Mouse (Mus musculus): ENCODE results near the gene Sned1.
"Not testable (repeated sequence)": the region's sequence is repeated elsewhere in the genome, so short reads cannot be mapped to it uniquely, and the experiment has no call there.

Sned1 gene

GRCm38 (mm10) chr1:93227976-93228365 is 7.7 kb upstream of the Sned1 start:
- no peak for DNase-seq (ENCODE audit: extremely low read depth, low read depth, low spot score)

GRCm38 (mm10) chr1:93229221-93229620 is 6.4 kb upstream of the Sned1 start:
- no peak for DNase-seq (ENCODE audit: extremely low read depth, low read depth, low spot score)

DNA sequence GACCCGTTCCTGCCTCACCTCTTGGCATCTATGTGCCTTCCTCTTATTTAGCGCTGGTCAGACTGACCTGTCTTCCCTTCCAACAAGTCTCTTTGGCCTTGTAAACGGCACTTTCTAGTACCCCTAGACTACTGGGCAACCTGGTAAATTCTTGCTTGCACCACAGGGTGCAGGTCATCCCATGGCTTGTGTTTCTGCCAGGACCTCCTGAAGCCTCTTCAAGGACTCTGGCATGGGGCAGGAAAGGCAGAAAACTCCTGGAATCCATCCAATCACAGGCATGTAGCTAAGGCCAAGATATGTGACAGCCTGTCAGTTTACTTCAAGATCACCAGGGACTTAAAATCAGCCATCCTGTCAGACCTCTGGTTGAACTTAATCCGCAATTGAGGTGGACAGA is 6.0 kb upstream of the Sned1 start:
- DNase-seq (ENCODE audit: extremely low read depth, low read depth, low spot score) = no peak

GRCm38 (mm10) chr1:93236545-93236924 is 894 bp downstream of the Sned1 start:
- no peak for DNase-seq (ENCODE audit: extremely low read depth, low read depth, low spot score)

GRCm38 (mm10) chr1:93237676-93238075 is 2.0 kb downstream of the Sned1 start:
- no peak for DNase-seq (ENCODE audit: extremely low read depth, low read depth, low spot score)

GRCm38 (mm10) chr1:93238201-93238600 is 2.6 kb downstream of the Sned1 start:
- DNase-seq (ENCODE audit: extremely low read depth, low read depth, low spot score) = no peak

DNA sequence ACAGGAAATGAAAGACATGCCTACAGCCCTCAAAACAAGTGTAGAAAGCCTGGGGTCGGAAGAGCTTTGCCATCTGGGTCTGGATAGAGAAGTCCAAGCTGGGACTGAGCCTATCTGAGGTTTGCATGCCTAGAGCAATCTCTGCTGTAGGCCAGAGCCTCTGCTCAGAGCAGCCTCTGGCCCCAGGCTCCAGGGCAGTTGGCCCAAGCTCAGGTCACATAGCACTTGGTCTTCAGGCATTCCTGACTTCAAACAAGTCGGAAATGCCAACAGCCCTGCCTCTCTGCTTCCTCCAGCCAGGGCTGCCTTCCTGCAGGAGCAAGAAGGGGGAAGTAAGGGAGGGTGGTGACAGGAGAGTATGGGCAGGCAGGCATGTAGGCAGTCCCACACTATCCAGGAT is 10.3 kb downstream of the Sned1 start:
- DNase-seq (ENCODE audit: extremely low read depth, low read depth, low spot score) = no peak

DNA sequence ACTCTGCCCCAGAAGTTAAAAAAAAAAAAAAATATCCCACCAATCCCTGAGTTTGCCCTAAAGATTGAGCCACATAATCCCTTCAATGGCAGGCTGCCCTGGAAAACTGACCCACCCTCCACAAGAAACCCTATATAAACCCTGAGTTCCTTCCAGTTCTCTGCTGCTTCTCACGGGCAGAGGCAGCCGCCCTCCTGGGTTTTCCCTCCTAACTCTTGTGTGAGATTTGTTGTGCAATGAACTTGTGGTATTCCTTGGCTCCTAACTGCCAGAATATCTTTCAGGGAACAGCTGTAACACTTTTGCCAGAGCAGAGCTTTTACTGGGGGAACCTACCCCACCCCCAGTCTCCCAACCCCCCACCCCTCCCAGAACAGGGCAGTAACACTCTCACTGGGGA is 16.9 kb downstream of the Sned1 start:
- no peak for DNase-seq (ENCODE audit: extremely low read depth, low read depth, low spot score)

DNA sequence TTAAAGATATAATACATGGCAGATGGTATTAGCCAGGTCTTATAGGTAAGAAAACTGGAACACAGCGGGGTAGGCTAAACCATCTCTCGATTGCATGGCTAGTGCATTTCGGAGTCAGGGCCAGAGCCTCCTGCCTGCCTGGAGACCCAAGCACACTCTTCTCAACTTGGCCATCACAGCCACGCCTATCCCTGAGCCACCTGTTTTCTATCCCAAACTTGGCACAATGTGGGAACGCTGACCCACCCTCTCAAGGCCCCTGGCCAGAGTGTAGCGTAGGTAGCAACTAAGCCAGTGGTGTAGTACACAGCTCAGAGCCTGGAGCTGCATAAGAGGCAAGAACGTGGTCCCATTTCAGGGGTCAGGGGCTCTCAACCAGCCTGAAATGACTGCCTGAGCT is 20.1 kb downstream of the Sned1 start:
- DNase-seq (ENCODE audit: extremely low read depth, low read depth, low spot score) = no peak

DNA sequence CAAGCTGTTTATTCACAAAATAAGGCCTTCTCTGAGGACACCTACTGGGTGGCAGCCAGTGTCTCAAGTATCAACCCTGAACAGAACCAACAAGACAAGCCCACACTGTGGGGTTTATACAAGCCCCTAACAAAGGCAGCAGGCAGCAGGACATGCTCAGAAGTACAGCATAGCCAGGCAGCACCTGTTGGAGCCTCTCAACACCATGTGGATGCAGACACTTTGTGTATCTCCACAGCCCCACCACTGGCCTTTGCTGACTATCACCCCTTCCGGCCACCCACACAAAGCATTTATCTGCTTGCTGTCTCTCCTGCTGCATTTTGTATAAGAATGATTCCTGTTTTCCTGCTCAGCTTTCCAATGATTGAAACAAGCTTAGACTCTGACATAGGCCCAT is 21.9 kb downstream of the Sned1 start:
- DNase-seq (ENCODE audit: extremely low read depth, low read depth, low spot score) = no peak

DNA sequence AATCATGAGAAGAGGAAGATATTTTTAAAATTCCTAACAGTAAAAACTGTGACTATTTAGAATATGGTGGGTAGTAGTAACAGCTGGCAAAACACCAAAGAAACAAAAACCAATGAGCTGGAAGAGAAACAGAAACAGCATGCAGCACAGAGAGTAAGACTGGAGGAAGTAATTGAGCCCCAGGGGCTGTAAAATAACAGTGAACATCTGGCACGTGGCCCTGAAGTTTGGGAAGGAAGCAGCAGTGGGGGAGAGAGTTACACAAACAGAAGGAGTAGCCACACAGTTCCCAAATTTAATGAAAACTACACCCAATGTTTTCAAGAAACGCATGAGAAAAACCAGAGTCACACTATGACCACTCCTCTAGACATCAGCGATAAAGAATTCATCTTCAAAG is 31.6 kb downstream of the Sned1 start:
- no peak for DNase-seq (ENCODE audit: extremely low read depth, low read depth, low spot score)

DNA sequence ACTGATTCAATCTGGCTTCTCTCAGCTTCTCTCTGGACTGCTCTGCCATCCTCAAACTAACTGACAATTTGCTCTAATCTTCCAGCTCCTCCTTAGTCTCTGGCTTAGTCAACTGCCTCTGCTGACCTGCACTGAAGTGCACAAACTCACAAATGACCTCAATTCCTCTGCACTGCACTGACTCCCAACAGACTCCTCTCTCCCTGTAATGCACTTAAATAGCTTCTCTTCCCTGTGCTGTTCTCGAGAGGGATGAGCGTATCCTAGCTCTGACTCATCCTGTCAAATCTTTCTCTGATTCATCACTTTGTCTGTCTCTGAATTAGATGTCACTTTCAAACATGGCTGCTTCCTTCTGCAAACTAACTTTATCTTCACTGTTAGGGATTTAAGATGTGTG is 32.6 kb downstream of the Sned1 start:
- DNase-seq (ENCODE audit: extremely low read depth, low read depth, low spot score) = no peak

DNA sequence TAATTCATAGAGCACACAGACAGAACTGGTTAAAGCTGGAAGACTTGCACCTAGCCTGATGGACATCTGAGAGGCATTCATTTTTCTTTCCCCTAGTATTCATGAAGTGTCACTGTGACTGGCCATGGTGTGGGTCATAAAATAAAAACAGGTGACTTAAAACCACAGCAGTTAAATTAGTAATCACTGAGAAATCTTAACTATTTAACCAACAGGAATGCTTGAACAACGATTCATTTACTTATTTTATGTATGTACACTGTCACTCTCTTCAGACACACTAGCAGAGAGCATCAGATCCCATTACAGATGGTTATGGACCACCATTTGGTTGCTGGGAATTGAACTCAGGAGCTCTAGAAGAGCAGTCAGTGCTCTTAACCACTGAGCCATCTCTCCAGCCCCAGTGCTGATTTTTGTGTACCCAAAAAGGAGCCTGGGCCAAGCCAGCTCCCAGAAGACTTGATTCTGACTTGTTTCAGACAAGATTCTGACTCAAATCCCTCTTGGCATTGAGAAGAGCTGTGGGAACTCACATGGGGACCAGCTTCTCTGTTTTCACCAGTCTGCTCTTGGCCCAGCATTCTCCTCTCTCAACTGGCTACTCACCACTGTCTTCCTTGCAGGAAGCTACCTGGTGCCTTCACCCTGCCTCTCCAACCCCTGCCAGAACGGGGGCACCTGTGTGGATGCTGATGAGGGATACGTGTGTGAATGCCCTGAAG is 35.0 kb downstream of the Sned1 start:
- no peak for DNase-seq (ENCODE audit: extremely low read depth, low read depth, low spot score)

- no peak for DNase-seq (ENCODE audit: extremely low read depth, low read depth, low spot score)
These were observed 36.1 kb downstream of the Sned1 start for GRCm38 (mm10) chr1:93271751-93272150.

- DNase-seq (ENCODE audit: extremely low read depth, low read depth, low spot score) = no peak
These were observed 36.8 kb downstream of the Sned1 start for GRCm38 (mm10) chr1:93272409-93272821.

GRCm38 (mm10) chr1:93275561-93275960 is 39.9 kb downstream of the Sned1 start:
- no peak for DNase-seq (ENCODE audit: extremely low read depth, low read depth, low spot score)

DNA sequence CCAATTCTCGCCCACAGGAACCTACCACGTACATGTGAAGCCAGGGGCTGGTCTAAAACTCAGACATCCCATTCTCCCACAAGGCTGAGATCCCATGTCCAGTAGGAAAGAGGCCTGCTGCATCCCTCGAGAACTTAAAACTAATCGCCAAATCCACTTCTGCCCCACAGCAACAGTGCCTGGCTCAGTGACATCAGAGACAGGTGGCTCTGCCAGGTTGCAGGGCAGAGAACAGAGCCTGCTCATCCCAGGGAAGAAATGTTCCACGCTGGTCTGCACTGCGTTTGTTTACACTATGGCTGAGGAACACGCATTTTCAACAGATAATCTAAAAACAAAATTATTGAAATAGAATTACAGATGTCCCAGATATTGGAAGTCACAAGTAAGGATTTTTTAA is 41.4 kb downstream of the Sned1 start:
- no peak for DNase-seq (ENCODE audit: extremely low read depth, low read depth, low spot score)

DNA sequence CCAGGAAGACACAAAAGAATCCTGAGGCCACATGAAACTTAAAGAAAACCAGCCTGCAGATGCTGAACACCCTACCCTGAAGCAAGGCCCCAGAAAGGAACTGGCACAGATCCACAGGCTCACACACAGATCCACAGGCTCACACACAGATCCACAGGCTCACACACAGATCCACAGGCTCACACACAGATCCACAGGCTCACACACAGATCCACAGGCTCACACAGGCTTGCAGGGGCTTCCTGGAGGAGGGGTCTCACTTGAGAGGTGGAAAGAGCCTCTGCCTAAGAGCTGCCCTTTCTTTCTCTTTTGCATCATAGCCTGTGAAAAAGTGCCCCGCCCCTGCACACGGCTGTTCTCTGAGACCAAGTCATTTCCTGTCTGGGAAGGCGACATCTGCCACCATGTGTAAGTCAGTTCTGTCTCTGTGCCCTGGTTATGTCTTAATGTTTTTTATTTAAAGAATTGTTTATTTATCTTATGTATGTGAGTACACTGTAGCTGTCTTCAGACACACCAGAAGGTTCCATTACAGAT is 54.1 kb downstream of the Sned1 start:
- no peak for DNase-seq (ENCODE audit: extremely low read depth, low read depth, low spot score)

DNA sequence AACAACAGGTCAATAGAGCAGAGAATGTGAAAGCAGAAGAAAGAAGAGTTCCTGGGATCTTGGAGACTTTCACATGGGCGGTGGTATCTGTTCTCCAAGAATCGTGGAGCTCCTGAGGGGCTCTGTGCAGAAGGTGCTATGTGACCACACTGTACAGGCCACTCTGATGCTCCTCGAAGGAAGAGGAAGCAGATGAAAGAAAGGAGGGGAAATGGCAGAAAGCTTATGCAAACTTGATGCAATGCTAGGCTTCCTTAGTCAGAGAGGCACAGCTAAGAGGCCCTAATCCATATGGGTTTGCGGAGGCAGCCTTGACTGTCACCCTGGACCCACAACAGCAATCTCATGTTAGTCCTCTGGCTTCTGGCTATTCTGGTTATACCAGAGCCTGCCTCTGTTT is 55.3 kb downstream of the Sned1 start:
- DNase-seq (ENCODE audit: extremely low read depth, low read depth, low spot score) = no peak

DNA sequence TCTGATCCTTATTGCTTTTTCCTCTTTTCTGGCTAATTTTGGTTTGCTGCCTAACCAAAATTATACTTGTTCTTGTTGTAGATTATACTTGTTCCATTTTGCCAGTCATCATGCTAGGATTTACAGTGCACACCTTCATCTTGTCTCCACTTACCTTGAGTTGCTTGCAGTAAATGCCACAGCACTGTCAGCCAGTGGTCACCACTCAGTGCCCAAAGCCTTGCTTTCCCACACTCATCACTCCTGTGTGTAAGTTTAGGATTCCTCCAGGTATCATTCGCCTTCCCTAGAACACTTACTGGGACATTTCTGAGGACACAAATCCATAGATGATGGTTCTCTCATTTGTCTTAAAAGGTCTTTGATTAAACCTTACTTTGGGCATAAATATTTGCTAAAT is 56.0 kb downstream of the Sned1 start:
- no peak for DNase-seq (ENCODE audit: extremely low read depth, low read depth, low spot score)

DNA sequence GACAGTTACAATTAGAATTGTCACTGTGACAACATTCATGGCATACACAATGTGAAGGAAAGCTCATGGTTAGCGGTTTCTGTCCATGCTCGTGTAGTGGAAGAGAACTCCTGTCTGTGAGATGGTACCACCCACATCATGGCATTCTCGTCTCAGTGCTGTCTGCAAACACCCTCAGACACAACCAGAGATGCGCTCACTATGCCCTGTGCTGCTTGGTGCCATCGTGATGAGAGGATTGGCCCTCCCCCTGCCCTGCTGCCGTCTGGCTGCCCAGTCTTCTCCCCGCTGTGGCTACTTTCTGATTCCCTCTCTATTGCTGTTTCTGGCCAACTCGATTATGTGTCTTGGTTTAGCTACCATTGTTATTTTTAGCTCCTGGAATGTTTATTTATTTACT is 56.4 kb downstream of the Sned1 start:
- DNase-seq (ENCODE audit: extremely low read depth, low read depth, low spot score) = no peak

DNA sequence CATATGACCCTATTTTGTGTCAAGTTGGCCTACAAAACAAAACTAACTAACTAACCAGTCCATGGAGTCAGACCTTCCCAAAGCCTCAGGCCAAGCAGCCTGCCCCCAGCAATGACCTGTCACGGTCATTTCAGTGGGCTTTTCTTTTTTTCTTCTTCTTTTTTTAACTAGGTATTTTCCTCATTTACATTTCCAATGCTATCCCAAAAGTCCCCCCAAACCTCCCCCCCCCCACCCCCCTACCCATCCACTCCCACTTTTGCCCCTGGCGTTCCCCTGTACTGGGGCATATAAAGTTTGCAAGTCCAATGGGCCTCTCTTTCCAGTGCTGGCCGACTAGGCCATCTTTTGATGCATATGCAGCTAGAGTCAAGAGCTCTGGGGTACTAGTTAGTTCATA is 58.9 kb downstream of the Sned1 start:
- not testable (repeated sequence) for DNase-seq (ENCODE audit: extremely low read depth, low read depth, low spot score)

DNA sequence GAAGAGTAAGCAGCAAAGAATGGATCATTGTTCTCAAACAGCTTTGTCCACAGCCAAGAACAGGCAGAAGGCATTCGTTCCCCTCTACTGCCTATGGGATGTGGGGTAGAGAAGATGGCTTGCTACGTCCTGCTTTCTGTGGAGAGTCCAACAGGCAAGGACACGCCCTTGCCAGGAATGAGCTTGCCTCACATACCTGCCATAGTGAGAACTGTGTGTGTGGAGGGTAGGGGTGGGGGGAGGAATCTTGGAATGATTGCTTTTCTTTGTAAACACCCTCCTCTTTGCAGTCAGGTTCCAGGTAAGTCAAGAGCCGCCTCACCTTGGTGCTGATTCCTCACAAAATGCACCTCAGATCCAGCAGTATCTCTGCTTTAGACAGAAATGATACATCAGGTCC is 64.2 kb downstream of the Sned1 start:
- DNase-seq (ENCODE audit: extremely low read depth, low read depth, low spot score) = no peak
